Mouse (Mus musculus) MEL (cell line): ENCODE results near the gene 5830411N06Rik. TPM values are rescaled to one million over a fixed set of nuclear protein-coding genes. Genes with fewer than 3 reads are reported as not detected.

Experiments
- DNase-seq: peaks from one replicate; pipeline ENCODE4 v3.0.0; 2011; ENCODE audit warnings: low read depth, low spot score
- H3K27ac ChIP-seq: 2 replicates; pipeline ENCODE4 v1.5.1; 2012; ENCODE audit warnings: low read depth, mild to moderate bottlenecking, control low read depth, low read length, moderate library complexity; ENCODE audit not compliant: control insufficient read depth
- H3K27me3 ChIP-seq, 2 experiments: fragments of 150-350 bp in 1 of 2; sonication (generic) in 1 of 2; 2 replicates each; pipeline ENCODE4 v1.6.1; 2012; ENCODE audit warnings: low read length in 2 of 2, mild to moderate bottlenecking in 2 of 2, improper control_type of control experiment in 1 of 2, moderate library complexity in 1 of 2; ENCODE audit not compliant: insufficient read depth in 2 of 2, control insufficient read depth in 1 of 2
- H3K36me3 ChIP-seq, 2 experiments: 2 replicates each; pipeline ENCODE4 v1.6.1; 2012 to 2014; ENCODE audit warnings: low read length in 2 of 2, improper control_type of control experiment in 1 of 2, inconsistent platforms in 1 of 2, mild to moderate bottlenecking in 1 of 2; ENCODE audit not compliant: insufficient read depth in 2 of 2, control insufficient read depth in 1 of 2
- H3K4me1 ChIP-seq, 2 experiments: fragments of 150-350 bp in 1 of 2; sonication (generic) in 1 of 2; 2 replicates each; pipeline ENCODE4 v1.6.1; 2012; ENCODE audit warnings: low read length in 2 of 2, improper control_type of control experiment in 1 of 2, mild to moderate bottlenecking in 1 of 2; ENCODE audit not compliant: insufficient read depth in 2 of 2, control insufficient read depth in 1 of 2
- H3K4me3 ChIP-seq, 2 experiments: fragments of 150-350 bp in 1 of 2; sonication (generic) in 1 of 2; 2 replicates each; pipeline ENCODE4 v1.5.1; 2012; ENCODE audit warnings: low read depth in 2 of 2, low read length in 2 of 2, mild to moderate bottlenecking in 2 of 2, moderate library complexity in 2 of 2, control low read depth in 1 of 2, improper control_type of control experiment in 1 of 2; ENCODE audit not compliant: control insufficient read depth in 1 of 2, insufficient read depth in 1 of 2
- H3K79me2 ChIP-seq: 2 replicates; pipeline ENCODE4 v1.6.1; 2012; ENCODE audit warnings: mild to moderate bottlenecking, low read length, moderate library complexity; ENCODE audit not compliant: control insufficient read depth, poor library complexity, insufficient read depth
- H3K9ac ChIP-seq: 2 replicates; pipeline ENCODE4 v1.6.1; 2012; ENCODE audit warnings: low read depth, mild to moderate bottlenecking, control low read depth, low read length, moderate library complexity; ENCODE audit not compliant: control insufficient read depth, poor library complexity, severe bottlenecking
- H3K9me3 ChIP-seq: fragments of 150-350 bp; sonication (generic); replicated peaks from 2 replicates; pipeline ENCODE4 v1.6.1; 2012; ENCODE audit warnings: mild to moderate bottlenecking, low read length, improper control_type of control experiment, moderate library complexity; ENCODE audit not compliant: insufficient read depth
- CHD2 ChIP-seq: IDR thresholded peaks from 2 replicates; pipeline ENCODE4 v1.6.1; 2011; ENCODE audit warnings: low read length, improper control_type of control experiment
- CTCF ChIP-seq, 3 experiments: IDR thresholded peaks in 2 of 3; conservative IDR thresholded peaks in 1 of 3; 2 replicates each; pipeline ENCODE4 v1.5.1; 2011 to 2012; ENCODE audit warnings: low read length in 3 of 3, low read depth in 2 of 3, mild to moderate bottlenecking in 2 of 3, improper control_type of control experiment in 1 of 3, inconsistent platforms in 1 of 3, mixed read lengths in 1 of 3, moderate library complexity in 1 of 3; ENCODE audit not compliant: control insufficient read depth in 1 of 3, insufficient read depth in 1 of 3, poor library complexity in 1 of 3, severe bottlenecking in 1 of 3
- E2F4 ChIP-seq: IDR thresholded peaks from 2 replicates; pipeline ENCODE4 v1.6.1; 2011; ENCODE audit warnings: low read depth, low read length, improper control_type of control experiment, borderline replicate concordance
- EP300 ChIP-seq, 2 experiments: IDR thresholded peaks; 2 replicates each; pipeline ENCODE4 v1.6.1; 2011; ENCODE audit warnings: improper control_type of control experiment in 2 of 2, low read length in 2 of 2, low read depth in 1 of 2, mild to moderate bottlenecking in 1 of 2
- ETS1 ChIP-seq: IDR thresholded peaks from 2 replicates; pipeline ENCODE4 v1.6.1; 2012; ENCODE audit warnings: low read depth, mild to moderate bottlenecking, inconsistent platforms, low read length, improper control_type of control experiment, moderate library complexity
- GATA1 ChIP-seq: IDR thresholded peaks from 2 replicates; pipeline ENCODE4 v1.6.1; 2011; ENCODE audit warnings: low read depth, low read length, improper control_type of control experiment
- HCFC1 ChIP-seq: IDR thresholded peaks from 2 replicates; pipeline ENCODE4 v1.6.1; 2012; ENCODE audit warnings: low read depth, mild to moderate bottlenecking, inconsistent platforms, low read length, improper control_type of control experiment, moderate library complexity
- MAFK ChIP-seq: IDR thresholded peaks from 2 replicates; pipeline ENCODE4 v1.6.1; 2011; ENCODE audit warnings: low read depth, mild to moderate bottlenecking, low read length, improper control_type of control experiment, borderline replicate concordance
- MAX ChIP-seq: IDR thresholded peaks from 2 replicates; pipeline ENCODE4 v1.6.1; 2011; ENCODE audit warnings: low read length, improper control_type of control experiment
- MYC ChIP-seq: IDR thresholded peaks from 2 replicates; pipeline ENCODE4 v1.6.1; 2011; ENCODE audit warnings: low read depth, mild to moderate bottlenecking, low read length, improper control_type of control experiment, moderate library complexity
- NRF1 ChIP-seq: IDR thresholded peaks from 2 replicates; pipeline ENCODE4 v1.6.1; 2014; ENCODE audit warnings: low read depth, mild to moderate bottlenecking, inconsistent platforms, low read length, improper control_type of control experiment, moderate library complexity; ENCODE audit not compliant: poor library complexity, insufficient read depth, severe bottlenecking
- POLR2A ChIP-seq, 2 experiments: IDR thresholded peaks; 2 replicates each; pipeline ENCODE4 v1.6.1; 2011 to 2012; ENCODE audit warnings: low read length in 2 of 2, mild to moderate bottlenecking in 2 of 2, control low read depth in 1 of 2, improper control_type of control experiment in 1 of 2, low read depth in 1 of 2, moderate library complexity in 1 of 2; ENCODE audit not compliant: control insufficient read depth in 1 of 2, insufficient read depth in 1 of 2, poor library complexity in 1 of 2
- POLR2AphosphoS5 ChIP-seq: IDR thresholded peaks from 2 replicates; pipeline ENCODE4 v1.6.1; 2012; ENCODE audit warnings: low read depth, borderline replicate concordance, mild to moderate bottlenecking, inconsistent platforms, low read length, moderate library complexity, mixed read lengths
- RAD21 ChIP-seq: IDR thresholded peaks from 2 replicates; pipeline ENCODE4 v1.6.1; 2011; ENCODE audit warnings: mild to moderate bottlenecking, low read depth, low read length, improper control_type of control experiment
- SIN3A ChIP-seq: IDR thresholded peaks from 2 replicates; pipeline ENCODE4 v1.6.1; 2012; ENCODE audit warnings: low read length, improper control_type of control experiment, inconsistent platforms
- USF2 ChIP-seq, 2 experiments: IDR thresholded peaks; 2 replicates each; pipeline ENCODE4 v1.6.1; 2011 to 2012; ENCODE audit warnings: improper control_type of control experiment in 2 of 2, low read length in 2 of 2, borderline replicate concordance in 1 of 2, inconsistent platforms in 1 of 2, low read depth in 1 of 2, mild to moderate bottlenecking in 1 of 2; ENCODE audit not compliant: insufficient read depth in 1 of 2
- ZC3H11A ChIP-seq: IDR thresholded peaks from 2 replicates; pipeline ENCODE4 v1.6.1; 2012; ENCODE audit warnings: low read depth, mild to moderate bottlenecking, inconsistent platforms, low read length, improper control_type of control experiment
- ZKSCAN1 ChIP-seq: IDR thresholded peaks from 2 replicates; pipeline ENCODE4 v1.6.1; 2012; ENCODE audit warnings: low read depth, mild to moderate bottlenecking, inconsistent platforms, low read length, improper control_type of control experiment, moderate library complexity
- ZNF384 ChIP-seq: IDR thresholded peaks from 2 replicates; pipeline ENCODE4 v1.6.1; 2012; ENCODE audit warnings: low read depth, mild to moderate bottlenecking, inconsistent platforms, low read length, improper control_type of control experiment
- polyA plus RNA-seq, 2 experiments: library from polyadenylated mRNA; stranded (reverse) in 1 of 2; unstranded in 1 of 2; fragments of >175 nt in 1 of 2; fragments of >200 nt in 1 of 2; gene quantifications; 2 replicates each; pipeline versions ENCODE4 v1.2.1 to v1.2.4; 2012; ENCODE audit warnings: low replicate concordance in 2 of 2, low read depth in 1 of 2; ENCODE audit not compliant: insufficient read length in 2 of 2, insufficient read depth in 1 of 2, missing spikeins in 1 of 2
- total RNA-seq: library from RNA; depleted of rRNA; stranded (reverse); fragments of 300-350 nt; gene quantifications from 2 replicates; pipeline ENCODE4 v1.2.3, GENCODE M21; 2012

Gene 5830411N06Rik
- total and polyA plus RNA-seq, 3 experiments = not detected

DNA sequence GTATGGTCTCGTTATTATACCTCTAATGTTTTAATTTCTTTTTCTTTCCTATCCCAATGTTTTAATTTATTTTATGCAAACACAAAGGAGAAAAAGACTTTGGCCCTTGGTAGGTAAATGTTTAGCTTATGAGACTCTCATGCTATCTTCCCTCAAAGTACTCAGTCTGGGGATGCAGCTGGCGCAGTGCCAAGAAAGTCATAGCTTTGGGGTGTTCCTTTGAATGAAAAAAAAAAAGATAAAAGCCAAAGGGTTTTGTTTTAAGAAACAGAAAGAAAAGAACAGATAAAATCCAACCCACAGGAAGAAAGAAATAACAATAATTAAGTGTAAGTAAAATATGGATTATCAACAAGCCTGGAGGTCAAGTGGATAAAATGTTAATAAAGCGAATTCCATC is 38.4 kb upstream of the 5830411N06Rik start:
- peak; percentile 82 for DNase-seq
- Histone ChIP-seq H3K27ac (peak overlapping the region; percentile 53), H3K9me3 (no peaks in the 10 kb centered on the region), H3K27me3 (no peaks in the 10 kb centered on the region), H3K9ac (no peak overlapping the region), H3K4me1 (peaks cover 5 to 27% of the 10 kb centered on the region in 2 experiments), H3K4me3 (no peak overlapping the region), H3K36me3 (peaks cover 0 to 19% of the 10 kb centered on the region in 2 experiments; a peak in 2 of 4 replicates), H3K79me2 (no peaks in the 10 kb centered on the region)
- TF ChIP-seq ZNF384 = peak; percentile 84
- no peak for TF ChIP-seq USF2 (IDR thresholded peaks at IDR 0.05; ENCODE audit: borderline replicate concordance in 1 of 2, insufficient read depth in 1 of 2, low read depth in 1 of 2, low read length in 2 of 2)
- peak; percentile 48 for TF ChIP-seq GATA1
- peak; percentile 33 to 65; a peak in 3 of 4 replicates for TF ChIP-seq EP300 (IDR thresholded peaks at IDR 0.05; ENCODE audit: low read depth in 1 of 2, low read length in 2 of 2)

- H3K27me3 ChIP-seq = no peaks in the 10 kb centered on the region; a peak in 1 of 4 replicates
- no peaks in the 10 kb centered on the region for H3K9me3 ChIP-seq
- no peaks in the 10 kb centered on the region for H3K79me2 ChIP-seq
- H3K9ac ChIP-seq = no peak overlapping the region
- no peak for DNase-seq
- H3K4me1 ChIP-seq = peaks cover 0 to 2% of the 10 kb centered on the region in 2 experiments; a peak in 1 of 4 replicates
- no peak for TF ChIP-seq POLR2AphosphoS5
- no peak for TF ChIP-seq MAX
- TF ChIP-seq MYC = no peak
- no peak for TF ChIP-seq ZC3H11A
- no peak for TF ChIP-seq NRF1
- no peaks in the 10 kb centered on the region for H3K36me3 ChIP-seq
- no peak overlapping the region for H3K4me3 ChIP-seq
- H3K27ac ChIP-seq = no peak overlapping the region
These were observed 33.2 kb upstream of the 5830411N06Rik start for GRCm38 (mm10) chr7:140213841-140214240.

- no peak for TF ChIP-seq ZKSCAN1
- TF ChIP-seq MAFK = no peak
- TF ChIP-seq POLR2A (IDR thresholded peaks at IDR 0.05; ENCODE audit: control insufficient read depth in 1 of 2, insufficient read depth in 1 of 2, low read depth in 1 of 2, low read length in 2 of 2, poor library complexity in 1 of 2) = no peak
- no peak for TF ChIP-seq RAD21
- no peak for TF ChIP-seq E2F4
- TF ChIP-seq CTCF (IDR thresholded peaks at IDR 0.05 in 2 of 3, conservative IDR thresholded peaks at IDR 0.05 in 1 of 3; ENCODE audit: control insufficient read depth in 1 of 3, insufficient read depth in 1 of 3, low read depth in 2 of 3, low read length in 3 of 3, poor library complexity in 1 of 3, severe bottlenecking in 1 of 3) = no peak
- TF ChIP-seq ETS1 = no peak
- no peak for TF ChIP-seq HCFC1
- no peak for TF ChIP-seq CHD2
- TF ChIP-seq SIN3A = no peak
- no peak for TF ChIP-seq MYC
These were observed 29.1 kb upstream of the 5830411N06Rik start, which contains the start of gene Cd163l1 for GRCm38 (mm10) chr7:140217967-140218366. Gene Cd163l1, plus strand, starts transcription at chr7:140218267.

More at GRCm38 (mm10) chr7:140217967-140218366, 29.1 kb upstream of the 5830411N06Rik start, which contains the start of gene Cd163l1:
- Histone ChIP-seq H3K36me3 (no peaks in the 10 kb centered on the region), H3K9me3 (no peaks in the 10 kb centered on the region), H3K9ac (no peak within 1 kb of the TSS), H3K4me3 (no peak within 1 kb of the TSS), H3K27ac (no peak within 1 kb of the TSS), H3K27me3 (no peaks in the 10 kb centered on the region; a peak in 1 of 4 replicates), H3K4me1 (no peaks in the 10 kb centered on the region), H3K79me2 (no peaks in the 10 kb centered on the region)
- DNase-seq = no peak
